Mouse (Mus musculus) CH12.LX (cell line): ENCODE measurements at regions not wholly inside any gene's neighbourhood (a gene's known extent, or its start where the extent isn't known, plus 50 kb on each side); places are given as distances from the start of the nearest gene placed in this dataset.

ENCODE experiments used
- DNase-seq: peaks from one replicate; pipeline ENCODE4 v3.0.0-alpha.2; 2013; ENCODE audit errors: extremely low read depth
- H3K27ac ChIP-seq: 2 replicates; pipeline ENCODE4 v1.5.1; 2012; ENCODE audit warnings: low read depth, mild to moderate bottlenecking, control low read depth, moderate library complexity; ENCODE audit not compliant: insufficient read depth
- H3K27me3 ChIP-seq: replicated peaks from 2 replicates; pipeline ENCODE3; 2012; ENCODE audit warnings: inconsistent platforms
- H3K36me3 ChIP-seq, 2 experiments: replicated peaks in 1 of 2; 2 replicates each; pipeline versions ENCODE3 to v1.6.1; 2012; ENCODE audit warnings: inconsistent platforms in 1 of 2, low read length in 1 of 2, mild to moderate bottlenecking in 1 of 2, mixed read lengths in 1 of 2, moderate library complexity in 1 of 2; ENCODE audit not compliant: control insufficient read depth in 1 of 2, insufficient read depth in 1 of 2
- H3K4me1 ChIP-seq, 2 experiments: 2 replicates each; pipeline ENCODE4 v1.6.1; 2012; ENCODE audit warnings: inconsistent platforms in 1 of 2, moderate library complexity in 1 of 2; ENCODE audit not compliant: insufficient read depth in 2 of 2, control insufficient read depth in 1 of 2
- H3K4me2 ChIP-seq: 2 replicates; pipeline ENCODE4 v1.6.1; 2012; ENCODE audit warnings: low read depth, mild to moderate bottlenecking, control low read depth; ENCODE audit not compliant: poor library complexity, insufficient read depth, severe bottlenecking
- H3K4me3 ChIP-seq, 3 experiments: fragments of 150-350 bp in 1 of 3; sonication (generic) in 1 of 3; replicated peaks in 1 of 3; 2 replicates each; pipeline versions ENCODE3 to v1.5.1; 2011 to 2012; ENCODE audit warnings: low read depth in 2 of 3, low read length in 2 of 3, mild to moderate bottlenecking in 2 of 3, moderate library complexity in 2 of 3, control low read depth in 1 of 3, improper control_type of control experiment in 1 of 3, inconsistent platforms in 1 of 3, mixed read lengths in 1 of 3; ENCODE audit not compliant: poor library complexity in 1 of 3
- H3K79me2 ChIP-seq: replicated peaks from 2 replicates; pipeline ENCODE4 v1.6.1; 2012; ENCODE audit warnings: mild to moderate bottlenecking, moderate library complexity; ENCODE audit not compliant: control insufficient read depth, poor library complexity, insufficient read depth, severe bottlenecking; ENCODE audit errors: extremely low read depth
- H3K9ac ChIP-seq: 2 replicates; pipeline ENCODE4 v1.6.1; 2012; ENCODE audit warnings: low read depth, mild to moderate bottlenecking, control low read depth, moderate library complexity; ENCODE audit not compliant: insufficient read depth
- H3K9me3 ChIP-seq: replicated peaks from 2 replicates; pipeline ENCODE3; 2012; ENCODE audit warnings: low read length, inconsistent platforms, mixed read lengths
- BHLHE40 ChIP-seq: IDR thresholded peaks from 2 replicates; pipeline ENCODE4 v1.6.1; 2011; ENCODE audit warnings: mild to moderate bottlenecking, low read depth, low read length, improper control_type of control experiment
- CHD1 ChIP-seq: IDR thresholded peaks from 2 replicates; pipeline ENCODE4 v1.6.1; 2012; ENCODE audit warnings: low read depth, low read length, improper control_type of control experiment, inconsistent platforms
- CHD2 ChIP-seq: IDR thresholded peaks from 2 replicates; pipeline ENCODE4 v1.6.1; 2011; ENCODE audit warnings: low read length, improper control_type of control experiment
- E2F4 ChIP-seq: IDR thresholded peaks from 2 replicates; pipeline ENCODE4 v1.6.1; 2011; ENCODE audit warnings: low read depth, low read length, improper control_type of control experiment; ENCODE audit not compliant: insufficient replicate concordance
- ELF1 ChIP-seq: IDR thresholded peaks from 2 replicates; pipeline ENCODE4 v1.6.1; 2014; ENCODE audit warnings: low read depth, mild to moderate bottlenecking, inconsistent platforms, low read length, improper control_type of control experiment
- EP300 ChIP-seq: IDR thresholded peaks from 2 replicates; pipeline ENCODE4 v1.6.1; 2011; ENCODE audit warnings: low read length, improper control_type of control experiment
- ETS1 ChIP-seq: conservative IDR thresholded peaks from 2 replicates; pipeline ENCODE4 v1.6.1; 2012; ENCODE audit warnings: low read depth, mild to moderate bottlenecking, inconsistent platforms, low read length, improper control_type of control experiment, moderate library complexity
- JUN ChIP-seq: IDR thresholded peaks from 2 replicates; pipeline ENCODE4 v1.6.1; 2011; ENCODE audit warnings: low read depth, mild to moderate bottlenecking, low read length, improper control_type of control experiment, moderate library complexity; ENCODE audit not compliant: insufficient read depth
- JUND ChIP-seq: conservative IDR thresholded peaks from 2 replicates; pipeline ENCODE4 v1.6.1; 2011; ENCODE audit warnings: low read depth, low read length, improper control_type of control experiment
- KAT2A ChIP-seq: IDR thresholded peaks from 2 replicates; pipeline ENCODE4 v1.6.1; 2012; ENCODE audit warnings: low read length, improper control_type of control experiment, inconsistent platforms; ENCODE audit not compliant: insufficient replicate concordance
- MAX ChIP-seq: IDR thresholded peaks from 2 replicates; pipeline ENCODE4 v1.6.1; 2011; ENCODE audit warnings: low read length, improper control_type of control experiment
- MAZ ChIP-seq: IDR thresholded peaks from 2 replicates; pipeline ENCODE4 v1.6.1; 2012; ENCODE audit warnings: low read depth, mild to moderate bottlenecking, inconsistent platforms, low read length, improper control_type of control experiment, moderate library complexity
- MEF2A ChIP-seq: IDR thresholded peaks from 2 replicates; pipeline ENCODE4 v1.6.1; 2014; ENCODE audit warnings: low read depth, mild to moderate bottlenecking, inconsistent platforms, low read length, improper control_type of control experiment, borderline replicate concordance
- MXI1 ChIP-seq: IDR thresholded peaks from 2 replicates; pipeline ENCODE4 v1.6.1; 2011; ENCODE audit warnings: mild to moderate bottlenecking, low read depth, low read length, improper control_type of control experiment
- NRF1 ChIP-seq: IDR thresholded peaks from 2 replicates; pipeline ENCODE4 v1.6.1; 2014; ENCODE audit warnings: low read depth, mild to moderate bottlenecking, inconsistent platforms, low read length, improper control_type of control experiment, moderate library complexity
- PAX5 ChIP-seq: IDR thresholded peaks from 2 replicates; pipeline ENCODE4 v1.6.1; 2012; ENCODE audit warnings: low read length, inconsistent platforms, mixed read lengths
- POLR2A ChIP-seq: IDR thresholded peaks from 2 replicates; pipeline ENCODE4 v1.6.1; 2011; ENCODE audit warnings: low read depth, mild to moderate bottlenecking, improper control_type of control experiment, low read length
- POLR2AphosphoS2 ChIP-seq: IDR thresholded peaks from 2 replicates; pipeline ENCODE4 v1.6.1; 2011; ENCODE audit warnings: low read depth, low read length, improper control_type of control experiment
- SIN3A ChIP-seq: IDR thresholded peaks from 2 replicates; pipeline ENCODE4 v1.6.1; 2012; ENCODE audit warnings: low read length, improper control_type of control experiment, inconsistent platforms
- SMC3 ChIP-seq: IDR thresholded peaks from 2 replicates; pipeline ENCODE4 v1.6.1; 2011; ENCODE audit warnings: low read depth, low read length, improper control_type of control experiment
- TBP ChIP-seq: conservative IDR thresholded peaks from 2 replicates; pipeline ENCODE4 v1.6.1; 2011; ENCODE audit warnings: low read depth, low read length, improper control_type of control experiment
- TCF12 ChIP-seq: IDR thresholded peaks from 2 replicates; pipeline ENCODE4 v1.6.1; 2014; ENCODE audit warnings: low read depth, mild to moderate bottlenecking, inconsistent platforms, low read length, improper control_type of control experiment
- UBTF ChIP-seq: IDR thresholded peaks from 2 replicates; pipeline ENCODE4 v1.6.1; 2012; ENCODE audit warnings: low read depth, mild to moderate bottlenecking, inconsistent platforms, low read length, improper control_type of control experiment, moderate library complexity
- USF2 ChIP-seq: conservative IDR thresholded peaks from 2 replicates; pipeline ENCODE4 v1.6.1; 2011; ENCODE audit warnings: low read depth, low read length, improper control_type of control experiment
- ZKSCAN1 ChIP-seq: IDR thresholded peaks from 2 replicates; pipeline ENCODE4 v1.6.1; 2012; ENCODE audit warnings: low read depth, inconsistent platforms, low read length, improper control_type of control experiment, borderline replicate concordance
- ZMIZ1 ChIP-seq: IDR thresholded peaks from 2 replicates; pipeline ENCODE4 v1.6.1; 2012; ENCODE audit warnings: low read depth, mild to moderate bottlenecking, inconsistent platforms, low read length, improper control_type of control experiment
- dilution Hi-C: fragments of 300-500 bp; cut with MboI; formaldehyde crosslinking; loops from 2 replicates; pipeline ENCODE4 v1.14.3; 2020; ENCODE audit warnings: low sequenced_read_pairs; ENCODE audit not compliant: extremely low pct_unique_long_range_greater_than_20kb, extremely low pct_ligation_motif_present
- in situ Hi-C: fragments of 300-500 bp; cut with MboI; formaldehyde crosslinking; loops from 3 replicates; pipeline ENCODE4 v1.14.3; 2019; ENCODE audit warnings: low sequenced_read_pairs, low pct_ligation_motif_present, low pct_unique_long_range_greater_than_20kb, mixed read lengths

- H3K9me3 ChIP-seq, result no peaks in the 10 kb centered on the region
- H3K27ac ChIP-seq, result no peak overlapping the region
- H3K27me3 ChIP-seq, result no peaks in the 10 kb centered on the region
- dilution Hi-C loops (no loop called here), in situ Hi-C loops (no loop called here)
- H3K36me3 ChIP-seq, result no peaks in the 10 kb centered on the region
- no peak overlapping the region for H3K4me2 ChIP-seq
- no peaks in the 10 kb centered on the region for H3K79me2 ChIP-seq
- DNase-seq, result no peak
- no peak for TF ChIP-seq ELF1
- no peak for TF ChIP-seq POLR2A
- TF ChIP-seq JUN, result no peak
- TF ChIP-seq ETS1, result no peak
- no peak for TF ChIP-seq JUND
- no peak for TF ChIP-seq NRF1
- TF ChIP-seq USF2, result no peak
- no peak for TF ChIP-seq SIN3A
- no peak for TF ChIP-seq TCF12
- TF ChIP-seq UBTF, result no peak
- TF ChIP-seq MAX, result no peak
- TF ChIP-seq TBP, result no peak
- H3K4me3 ChIP-seq, result no peak overlapping the region
- H3K9ac ChIP-seq, result no peak overlapping the region
- H3K4me1 ChIP-seq, result no peaks in the 10 kb centered on the region
Observed at GRCm38 (mm10) chr13:37114324-37114723, 64.3 kb upstream of the F13a1 start.

DNA sequence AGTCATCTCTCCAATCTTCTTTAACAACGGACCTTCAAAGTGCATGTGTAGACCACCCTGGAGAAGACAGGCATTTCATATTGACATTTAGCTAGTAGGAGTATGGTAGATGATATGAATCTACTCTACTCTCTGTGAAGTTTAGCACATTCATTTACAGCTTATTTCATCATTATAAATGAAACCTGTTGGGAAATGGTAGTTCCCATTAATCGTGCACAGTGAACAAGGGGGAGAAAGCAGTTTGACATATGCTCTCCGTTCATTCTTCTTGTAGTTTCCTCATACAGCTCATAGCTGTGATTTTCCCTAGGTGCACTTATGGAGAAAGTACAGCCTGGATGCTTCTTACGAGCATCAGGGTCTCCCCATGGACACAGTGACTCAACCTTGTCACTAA, 61.7 kb upstream of the F13a1 start:
- TF ChIP-seq ZKSCAN1 (no peak), MEF2A (no peak), CHD1 (no peak), EP300 (no peak), NRF1 (no peak), POLR2AphosphoS2 (no peak), E2F4 (no peak), TCF12 (no peak), SMC3 (no peak), KAT2A (no peak), PAX5 (no peak), ZMIZ1 (no peak), CHD2 (no peak), BHLHE40 (no peak), MAZ (no peak), MXI1 (no peak)
- TF ChIP-seq, all 38 proteins: peak for 0
- in situ Hi-C loops (no loop called here), dilution Hi-C loops (no loop called here)
- H3K4me3 ChIP-seq, result no peak overlapping the region
- H3K27me3 ChIP-seq, result no peaks in the 10 kb centered on the region
- no peaks in the 10 kb centered on the region for H3K36me3 ChIP-seq
- no peak overlapping the region for H3K27ac ChIP-seq
- H3K79me2 ChIP-seq, result no peaks in the 10 kb centered on the region
- no peaks in the 10 kb centered on the region for H3K9me3 ChIP-seq
- no peak for DNase-seq
- no peak overlapping the region for H3K4me2 ChIP-seq
- no peaks in the 10 kb centered on the region for H3K4me1 ChIP-seq
- H3K9ac ChIP-seq, result no peak overlapping the region
